Mouse (Mus musculus) liver, embryonic 12.5 days (tissue): ENCODE measurements around the gene Thsd7a. TPM values are rescaled to one million over a fixed set of nuclear protein-coding genes. Genes with fewer than 3 reads are reported as not detected.

ENCODE experiments used
- ATAC-seq: fragments of 200-750 bp; cut with Nextera tagmentation; 2 replicates; pipeline ENCODE4 v1.8.0; 2017; ENCODE audit warnings: moderate number of reproducible peaks, mild to moderate bottlenecking, moderate library complexity
- H3K27ac ChIP-seq: fragments of 300-500 bp; sonication (generic); 2 replicates; pipeline ENCODE4 v1.5.1; 2016; ENCODE audit warnings: mild to moderate bottlenecking
- H3K27me3 ChIP-seq: fragments of 300-500 bp; sonication (generic); replicated peaks from 2 replicates; pipeline ENCODE4 v1.6.1; 2016; ENCODE audit warnings: mild to moderate bottlenecking, moderate library complexity
- H3K36me3 ChIP-seq: fragments of 300-500 bp; sonication (generic); 2 replicates; pipeline ENCODE4 v1.6.1; 2016; ENCODE audit warnings: mild to moderate bottlenecking, moderate library complexity
- H3K4me1 ChIP-seq: fragments of 300-500 bp; sonication (generic); 2 replicates; pipeline ENCODE4 v1.6.1; 2016
- H3K4me2 ChIP-seq: fragments of 300-500 bp; sonication (generic); 2 replicates; pipeline ENCODE4 v1.6.1; 2016; ENCODE audit warnings: mild to moderate bottlenecking, moderate library complexity
- H3K4me3 ChIP-seq: fragments of 300-500 bp; sonication (generic); 2 replicates; pipeline ENCODE4 v1.5.1; 2016; ENCODE audit warnings: mild to moderate bottlenecking, moderate library complexity
- H3K9ac ChIP-seq: fragments of 300-500 bp; sonication (generic); 2 replicates; pipeline ENCODE4 v1.6.1; 2016; ENCODE audit warnings: mild to moderate bottlenecking, moderate library complexity
- H3K9me3 ChIP-seq: fragments of 300-500 bp; sonication (generic); replicated peaks from 2 replicates; pipeline ENCODE4 v1.6.1; 2016; ENCODE audit warnings: mild to moderate bottlenecking, moderate library complexity
- WGBS: fragments of 180-500 bp; shearing (Covaris S2); methylation state at CpG from one replicate; pipeline ENCODE4 v1.1.7; 2016; ENCODE audit not compliant: insufficient replicate concordance; 5-methylcytosine and 5-hydroxymethylcytosine counted together
- polyA plus RNA-seq: library from polyadenylated mRNA; unstranded; fragments of >200 nt; fragmentation: Nextera tagmentation; extraction: Ambion mirVana; gene quantifications from 2 replicates; pipeline ENCODE4 v1.2.1, GENCODE M21; 2016

Thsd7a gene
- polyA plus RNA-seq, 1 experiment from 2014 or later, result 0.31 TPM

DNA sequence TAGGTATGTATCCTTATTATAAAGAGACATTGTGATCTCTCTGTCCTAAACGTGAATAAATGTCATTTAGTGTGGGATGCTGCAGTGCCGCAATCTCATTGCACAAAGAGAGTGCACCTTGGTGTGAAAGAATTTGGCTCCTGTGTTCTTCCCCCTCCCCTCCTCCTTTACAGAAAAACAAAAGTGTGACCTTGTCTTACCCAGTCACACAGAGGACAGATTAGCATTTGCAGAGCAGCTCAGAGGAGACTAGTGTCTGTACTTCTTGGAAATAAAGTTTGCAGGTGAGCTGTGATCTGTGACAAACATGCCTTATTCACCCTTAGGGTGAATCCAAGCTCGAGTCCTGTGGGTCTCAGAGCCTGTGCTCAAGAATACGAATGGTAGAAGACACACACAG is 332.2 kb downstream of the Thsd7a start:
- H3K9ac ChIP-seq, result no peak overlapping the region
- 53% methylated on average over 4 of the region's 4 CpGs for WGBS
- no peaks in the 10 kb centered on the region for H3K27me3 ChIP-seq
- ATAC-seq, result no peak
- 0 out of 2 replicates have a peak, but pooled peaks cover 2% of the 10 kb centered on the region for H3K9me3 ChIP-seq
- H3K36me3 ChIP-seq, result no peaks in the 10 kb centered on the region
- no peak overlapping the region for H3K4me3 ChIP-seq
- H3K4me2 ChIP-seq, result no peak overlapping the region
- no peak overlapping the region for H3K27ac ChIP-seq
- no peaks in the 10 kb centered on the region for H3K4me1 ChIP-seq

DNA sequence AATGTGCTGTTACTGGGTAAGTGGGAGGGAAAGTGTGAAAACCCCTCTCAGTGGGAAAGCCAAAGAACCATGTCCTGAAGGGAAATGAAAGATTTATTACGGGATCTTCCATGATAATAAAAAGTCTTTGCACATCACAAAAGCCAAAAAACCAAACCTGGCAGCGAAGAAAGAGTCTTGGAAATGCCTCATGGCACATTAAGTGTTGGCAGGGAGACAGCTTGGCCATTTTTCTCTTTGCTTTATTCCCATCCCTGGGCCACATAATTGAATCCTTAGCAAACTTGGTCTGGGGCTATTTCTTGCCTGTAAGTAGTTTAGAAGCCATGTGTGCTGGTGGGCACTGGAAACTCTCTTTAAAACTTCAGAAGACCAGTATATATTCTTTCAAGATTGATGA is 344.8 kb downstream of the Thsd7a start:
- Histone ChIP-seq H3K27me3 (no peaks in the 10 kb centered on the region), H3K4me3 (no peak overlapping the region), H3K36me3 (no peaks in the 10 kb centered on the region), H3K27ac (no peak overlapping the region), H3K9ac (no peak overlapping the region), H3K4me2 (no peak overlapping the region), H3K4me1 (no peaks in the 10 kb centered on the region), H3K9me3 (no peaks in the 10 kb centered on the region)
- ATAC-seq, result no peak
- WGBS, result 78% methylated on average over 2 of the region's 2 CpGs

DNA sequence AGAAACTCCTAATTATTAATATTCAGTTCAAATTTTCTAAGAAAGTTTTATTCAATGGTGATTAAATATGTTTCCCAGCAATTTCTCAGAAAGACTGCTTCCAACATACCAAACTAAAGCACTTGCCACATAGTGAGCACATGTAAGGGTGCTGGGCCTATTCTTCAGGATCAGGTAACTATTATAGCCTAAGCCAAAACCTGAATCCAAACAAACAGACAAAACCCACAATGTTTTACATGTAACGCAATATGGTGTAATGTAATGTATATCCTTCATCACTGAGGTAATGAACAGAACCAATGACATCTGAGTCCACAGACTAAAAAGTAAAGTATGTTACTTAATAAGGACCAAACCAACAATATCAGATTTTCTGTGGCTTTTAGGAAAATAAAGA is 346.2 kb downstream of the Thsd7a start:
- no peak overlapping the region for H3K4me3 ChIP-seq
- no peaks in the 10 kb centered on the region for H3K9me3 ChIP-seq
- H3K4me1 ChIP-seq, result no peaks in the 10 kb centered on the region
- H3K9ac ChIP-seq, result no peak overlapping the region
- no peak for ATAC-seq
- no peak overlapping the region for H3K4me2 ChIP-seq
- WGBS, result 71% methylated on average over 1 of the region's 1 CpGs
- H3K27ac ChIP-seq, result no peak overlapping the region
- H3K27me3 ChIP-seq, result no peaks in the 10 kb centered on the region
- no peaks in the 10 kb centered on the region for H3K36me3 ChIP-seq

DNA sequence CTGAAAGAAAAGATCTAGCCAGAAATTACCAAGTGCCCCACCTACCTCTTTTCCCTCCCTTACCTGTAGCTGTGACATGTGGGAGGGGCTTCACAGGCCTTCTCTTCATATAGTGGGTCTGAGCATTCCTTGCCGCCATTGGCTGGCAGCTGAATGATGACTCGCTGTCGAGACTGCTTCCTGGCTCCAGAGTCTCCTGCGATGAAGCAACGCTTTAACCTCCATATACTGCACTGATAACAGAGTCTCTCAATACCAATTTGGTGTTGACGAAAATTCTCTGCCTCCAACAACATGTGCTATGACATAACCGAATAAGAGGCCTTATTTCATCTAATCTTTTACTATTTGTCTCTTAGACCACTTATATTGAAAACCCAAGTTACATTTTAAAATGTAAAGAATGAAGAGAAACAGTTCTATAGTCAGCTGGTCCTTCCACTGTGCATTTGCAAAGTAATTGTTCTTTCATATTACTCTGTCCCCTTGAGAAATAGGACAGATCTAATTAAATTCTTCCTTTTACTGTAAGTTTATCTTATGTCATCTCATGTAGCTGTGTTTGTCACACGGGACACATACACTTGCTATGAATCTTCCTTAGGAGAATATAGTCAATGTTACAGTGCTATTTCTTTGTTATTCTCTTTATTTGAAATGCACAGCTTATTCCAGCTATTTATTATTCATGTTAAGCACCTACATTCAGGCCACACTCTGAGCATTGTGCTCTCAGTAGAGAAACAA is 351.3 kb downstream of the Thsd7a start:
- no peak overlapping the region for H3K4me3 ChIP-seq

DNA sequence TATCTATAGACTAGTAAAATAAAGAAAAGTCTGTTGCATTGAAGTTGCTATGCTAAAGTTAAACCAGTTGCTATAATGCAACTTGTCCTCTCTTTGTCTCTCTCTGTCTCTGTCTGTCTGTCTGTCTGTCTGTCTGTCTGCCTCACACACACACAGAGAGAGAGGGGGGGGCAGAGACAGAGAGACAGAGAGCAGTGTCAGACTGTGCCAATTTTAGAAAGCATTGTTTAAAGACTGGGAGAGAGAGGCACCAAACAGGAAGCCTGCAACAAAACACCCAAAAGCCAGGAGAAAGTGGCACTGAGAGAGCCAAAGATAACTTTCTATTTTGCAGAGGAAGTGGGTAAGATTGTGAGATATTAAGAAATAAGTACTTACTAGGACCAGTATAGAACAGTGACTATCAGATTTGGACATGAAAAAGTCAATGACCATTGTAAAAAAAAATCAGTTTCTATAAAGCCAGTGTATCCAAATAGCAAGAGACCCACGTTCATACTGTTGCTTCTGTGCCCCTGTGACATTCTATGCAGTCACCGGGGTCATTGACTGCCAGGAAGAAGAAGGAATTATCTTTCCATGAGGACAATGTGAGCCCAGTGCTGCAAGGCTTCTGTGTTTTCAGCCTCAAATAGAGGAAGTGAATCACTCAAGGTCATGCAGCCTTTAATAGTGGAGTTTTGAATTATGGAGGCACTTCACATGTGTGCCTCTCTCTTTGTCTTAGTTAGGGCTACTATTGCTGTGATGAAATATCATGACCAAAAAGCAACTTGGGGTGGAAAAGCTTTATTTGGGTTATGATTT is 355.4 kb downstream of the Thsd7a start:
- no peak for ATAC-seq
- 27% methylated on average over 2 of the region's 2 CpGs for WGBS

More for the DNA sequence above, 351.3 kb downstream of the Thsd7a start:
- Histone ChIP-seq H3K9ac (no peak overlapping the region), H3K9me3 (no peaks in the 10 kb centered on the region), H3K4me1 (no peaks in the 10 kb centered on the region), H3K27me3 (no peaks in the 10 kb centered on the region), H3K4me2 (no peak overlapping the region), H3K27ac (no peak overlapping the region), H3K36me3 (no peaks in the 10 kb centered on the region)
- WGBS, result 69% methylated on average over 8 of the region's 8 CpGs
- ATAC-seq, result no peak

DNA sequence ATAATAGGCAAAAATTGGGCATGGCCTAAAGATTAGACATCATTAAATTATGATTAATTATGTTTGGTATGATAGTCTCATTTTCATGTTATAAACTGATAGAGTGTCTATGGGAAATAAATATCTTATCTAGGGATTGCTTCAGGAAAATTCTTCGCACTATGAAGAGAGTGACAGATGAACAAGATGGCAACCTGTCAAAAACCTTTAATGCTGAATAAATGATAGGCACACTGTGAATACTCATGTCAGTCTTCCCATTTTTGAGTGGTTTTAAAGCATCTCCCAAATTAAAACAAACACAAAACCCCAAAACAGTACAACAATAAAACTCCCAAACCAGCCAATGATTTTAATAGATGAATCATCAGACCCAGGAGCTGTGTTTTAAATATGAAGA is 362.5 kb downstream of the Thsd7a start:
- 59% methylated on average over 1 of the region's 1 CpGs for WGBS
- no peak overlapping the region for H3K4me2 ChIP-seq
- H3K4me1 ChIP-seq, result no peaks in the 10 kb centered on the region
- no peaks in the 10 kb centered on the region for H3K9me3 ChIP-seq
- no peak overlapping the region for H3K4me3 ChIP-seq
- H3K27ac ChIP-seq, result no peak overlapping the region
- no peaks in the 10 kb centered on the region for H3K27me3 ChIP-seq
- H3K36me3 ChIP-seq, result no peaks in the 10 kb centered on the region
- ATAC-seq, result no peak
- H3K9ac ChIP-seq, result no peak overlapping the region

More for the DNA sequence above, 355.4 kb downstream of the Thsd7a start:
- Histone ChIP-seq H3K27ac (no peak overlapping the region), H3K27me3 (no peaks in the 10 kb centered on the region), H3K4me3 (no peak overlapping the region), H3K9me3 (no peaks in the 10 kb centered on the region), H3K4me2 (no peak overlapping the region), H3K9ac (no peak overlapping the region), H3K36me3 (no peaks in the 10 kb centered on the region), H3K4me1 (no peaks in the 10 kb centered on the region)

DNA sequence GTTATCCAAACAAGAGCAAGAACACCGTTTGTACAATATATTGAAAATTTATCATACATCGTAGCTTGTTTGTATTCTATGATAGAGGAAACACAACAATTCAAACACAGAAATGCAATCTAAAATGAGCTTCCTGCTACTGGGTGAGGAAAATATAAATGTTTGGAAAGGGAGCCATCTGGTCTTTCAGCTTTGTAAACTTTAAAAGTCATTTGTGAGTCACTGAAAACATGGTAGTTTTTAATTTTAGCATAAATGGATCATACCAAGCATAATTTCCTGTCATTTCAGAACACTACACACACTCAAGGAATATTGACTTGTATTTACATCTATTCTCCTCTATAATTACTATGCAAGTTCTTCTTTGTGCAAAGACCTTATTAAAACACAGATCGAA is 363.6 kb downstream of the Thsd7a start:
- Histone ChIP-seq H3K9me3 (no peaks in the 10 kb centered on the region), H3K36me3 (no peaks in the 10 kb centered on the region), H3K4me2 (no peak overlapping the region), H3K9ac (no peak overlapping the region), H3K27ac (no peak overlapping the region), H3K27me3 (no peaks in the 10 kb centered on the region), H3K4me3 (no peak overlapping the region), H3K4me1 (no peaks in the 10 kb centered on the region)
- WGBS, result 66% methylated on average over 3 of the region's 3 CpGs
- ATAC-seq, result no peak

DNA sequence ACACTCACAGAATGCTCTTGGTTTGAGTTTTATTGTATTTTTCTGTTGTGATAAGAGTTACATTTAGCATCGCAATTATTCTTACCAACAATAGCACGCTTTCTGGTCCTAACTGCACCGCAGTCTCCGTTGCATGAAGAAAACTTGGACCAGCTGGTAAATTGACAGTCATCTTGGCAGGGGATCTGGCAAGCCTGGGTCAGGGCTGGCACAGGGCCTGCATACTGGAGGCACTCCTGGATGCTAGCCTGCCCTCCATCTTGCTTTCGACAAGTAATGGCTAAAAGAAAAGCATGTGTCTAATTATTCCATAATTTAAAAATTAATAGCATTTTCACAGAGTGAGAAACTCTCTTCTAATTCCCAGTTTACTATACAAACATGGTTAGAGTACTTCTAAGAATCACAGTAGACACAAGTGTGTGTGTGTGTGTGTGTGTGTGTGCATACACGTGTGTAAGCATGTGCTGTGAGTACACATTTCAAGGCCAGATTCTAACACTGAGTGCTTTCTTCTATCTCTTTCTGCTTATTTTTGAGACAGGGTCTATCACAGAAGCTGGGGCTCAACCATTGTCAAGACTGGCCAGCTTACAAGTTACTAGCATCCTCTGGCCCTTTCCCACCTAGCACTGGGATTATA is 368.0 kb downstream of the Thsd7a start:
- 78% methylated on average over 6 of the region's 6 CpGs for WGBS
- Histone ChIP-seq H3K27me3 (no peaks in the 10 kb centered on the region), H3K9ac (no peak overlapping the region), H3K4me1 (no peaks in the 10 kb centered on the region), H3K9me3 (no peaks in the 10 kb centered on the region), H3K27ac (no peak overlapping the region), H3K4me2 (no peak overlapping the region), H3K4me3 (no peak overlapping the region), H3K36me3 (no peaks in the 10 kb centered on the region)
- ATAC-seq, result no peak

DNA sequence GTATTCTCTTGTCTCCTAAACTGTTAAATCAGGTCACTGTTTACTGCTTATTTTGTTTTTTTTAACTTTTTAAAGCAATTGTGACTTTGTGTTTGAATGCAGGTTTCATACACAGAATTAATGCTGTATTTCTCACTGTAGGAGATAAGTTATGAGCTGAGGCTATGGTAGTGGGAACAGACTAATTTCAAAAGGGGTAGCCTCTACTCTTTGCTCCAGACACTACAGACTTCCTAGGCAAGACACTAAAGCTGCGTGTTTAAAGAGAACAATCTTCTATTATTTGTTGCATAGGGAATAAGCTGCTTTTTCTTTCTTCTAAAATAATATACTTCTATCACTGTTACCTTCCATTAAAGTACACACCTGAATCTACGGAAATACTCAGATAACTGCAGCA is 368.5 kb downstream of the Thsd7a start:
- no peaks in the 10 kb centered on the region for H3K27me3 ChIP-seq
- WGBS, result 69% methylated on average over 2 of the region's 2 CpGs
- H3K36me3 ChIP-seq, result no peaks in the 10 kb centered on the region
- H3K4me2 ChIP-seq, result no peak overlapping the region
- no peaks in the 10 kb centered on the region for H3K9me3 ChIP-seq
- H3K4me3 ChIP-seq, result no peak overlapping the region
- ATAC-seq, result no peak
- H3K4me1 ChIP-seq, result no peaks in the 10 kb centered on the region
- no peak overlapping the region for H3K9ac ChIP-seq
- no peak overlapping the region for H3K27ac ChIP-seq

DNA sequence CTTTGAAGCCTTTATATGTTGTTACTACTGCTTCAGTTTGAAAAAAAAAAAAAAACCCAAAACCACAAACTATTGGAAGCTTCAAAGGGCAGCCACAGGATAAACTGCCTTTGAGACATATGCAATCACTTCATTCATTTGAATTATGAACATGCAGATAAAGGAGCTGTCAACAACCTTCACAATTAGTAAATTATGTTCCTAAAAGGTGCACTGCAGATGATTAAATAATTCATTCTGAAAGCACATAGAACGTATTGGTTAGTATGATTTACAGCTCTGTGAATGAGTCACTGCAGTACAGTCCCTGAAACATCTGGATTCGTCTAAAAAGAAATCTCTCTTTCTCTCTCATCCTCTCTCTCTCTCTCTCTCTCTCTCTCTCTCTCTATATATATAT is 390.5 kb downstream of the Thsd7a start:
- Histone ChIP-seq H3K27me3 (no peaks in the 10 kb centered on the region), H3K9me3 (no peaks in the 10 kb centered on the region), H3K27ac (no peak overlapping the region), H3K4me1 (no peaks in the 10 kb centered on the region), H3K4me2 (no peak overlapping the region), H3K4me3 (no peak overlapping the region), H3K36me3 (no peaks in the 10 kb centered on the region), H3K9ac (no peak overlapping the region)
- 53% methylated on average over 2 of the region's 2 CpGs for WGBS
- ATAC-seq, result no peak

DNA sequence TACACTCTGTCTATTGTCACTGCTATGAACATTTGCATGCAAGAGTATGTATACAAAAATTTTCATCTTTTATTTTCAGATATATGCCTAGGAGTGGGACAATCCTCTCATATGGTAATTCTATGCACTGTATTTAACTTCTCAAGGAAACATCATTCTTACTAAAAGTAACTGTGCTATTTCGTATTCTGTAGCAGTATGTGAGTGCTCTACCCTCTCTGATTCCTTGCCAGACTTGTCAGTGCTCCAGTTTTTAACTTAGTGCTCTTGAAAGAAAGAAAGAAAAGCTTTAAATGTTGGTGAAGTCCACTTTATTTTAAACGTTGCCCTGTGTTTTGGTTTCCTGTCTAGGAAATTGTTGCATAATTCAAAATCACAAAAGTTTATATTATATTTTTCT is 395.6 kb downstream of the Thsd7a start:
- no peak for ATAC-seq
- no peaks in the 10 kb centered on the region for H3K27me3 ChIP-seq
- no peaks in the 10 kb centered on the region for H3K9me3 ChIP-seq

DNA sequence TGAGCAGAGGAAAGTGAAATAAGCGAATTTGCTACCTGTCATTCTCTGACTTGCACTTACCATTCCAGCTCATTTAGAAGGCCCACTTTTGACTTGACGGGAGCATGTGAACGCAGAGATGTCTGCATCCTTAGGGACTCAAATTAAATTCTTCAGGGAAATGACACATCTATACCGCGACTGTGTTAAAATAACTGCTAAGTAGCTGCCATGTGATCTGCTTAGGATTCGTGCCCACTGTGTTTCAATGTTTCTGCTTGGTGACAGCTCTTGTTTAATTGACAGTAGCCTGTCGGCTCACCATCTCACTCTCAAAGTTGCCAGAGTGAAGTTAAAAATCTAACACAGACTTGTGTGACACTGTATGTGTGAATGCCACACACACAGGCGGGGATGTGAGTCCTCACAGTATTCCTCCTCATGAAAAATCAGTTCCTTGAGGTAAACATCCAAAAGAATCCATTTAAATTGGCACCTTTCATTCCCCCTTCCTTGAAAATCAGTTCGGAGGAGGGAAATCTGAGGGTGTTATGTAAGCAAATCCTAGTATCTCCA is 397.0 kb downstream of the Thsd7a start:
- Histone ChIP-seq H3K27ac (no peak overlapping the region), H3K27me3 (no peaks in the 10 kb centered on the region), H3K4me3 (no peak overlapping the region), H3K4me1 (no peaks in the 10 kb centered on the region), H3K9ac (no peak overlapping the region), H3K9me3 (no peaks in the 10 kb centered on the region), H3K4me2 (no peak overlapping the region), H3K36me3 (no peaks in the 10 kb centered on the region)
- 56% methylated on average over 9 of the region's 9 CpGs for WGBS
- ATAC-seq, result no peak

More for the DNA sequence above, 395.6 kb downstream of the Thsd7a start:
- H3K27ac ChIP-seq, result no peak overlapping the region
- H3K4me1 ChIP-seq, result no peaks in the 10 kb centered on the region
- WGBS, result 44% methylated on average over 2 of the region's 2 CpGs
- H3K4me3 ChIP-seq, result no peak overlapping the region
- no peak overlapping the region for H3K9ac ChIP-seq
- H3K36me3 ChIP-seq, result no peaks in the 10 kb centered on the region
- H3K4me2 ChIP-seq, result no peak overlapping the region
